Mouse (Mus musculus): ENCODE results near the gene D130040H23Rik.

DNA sequence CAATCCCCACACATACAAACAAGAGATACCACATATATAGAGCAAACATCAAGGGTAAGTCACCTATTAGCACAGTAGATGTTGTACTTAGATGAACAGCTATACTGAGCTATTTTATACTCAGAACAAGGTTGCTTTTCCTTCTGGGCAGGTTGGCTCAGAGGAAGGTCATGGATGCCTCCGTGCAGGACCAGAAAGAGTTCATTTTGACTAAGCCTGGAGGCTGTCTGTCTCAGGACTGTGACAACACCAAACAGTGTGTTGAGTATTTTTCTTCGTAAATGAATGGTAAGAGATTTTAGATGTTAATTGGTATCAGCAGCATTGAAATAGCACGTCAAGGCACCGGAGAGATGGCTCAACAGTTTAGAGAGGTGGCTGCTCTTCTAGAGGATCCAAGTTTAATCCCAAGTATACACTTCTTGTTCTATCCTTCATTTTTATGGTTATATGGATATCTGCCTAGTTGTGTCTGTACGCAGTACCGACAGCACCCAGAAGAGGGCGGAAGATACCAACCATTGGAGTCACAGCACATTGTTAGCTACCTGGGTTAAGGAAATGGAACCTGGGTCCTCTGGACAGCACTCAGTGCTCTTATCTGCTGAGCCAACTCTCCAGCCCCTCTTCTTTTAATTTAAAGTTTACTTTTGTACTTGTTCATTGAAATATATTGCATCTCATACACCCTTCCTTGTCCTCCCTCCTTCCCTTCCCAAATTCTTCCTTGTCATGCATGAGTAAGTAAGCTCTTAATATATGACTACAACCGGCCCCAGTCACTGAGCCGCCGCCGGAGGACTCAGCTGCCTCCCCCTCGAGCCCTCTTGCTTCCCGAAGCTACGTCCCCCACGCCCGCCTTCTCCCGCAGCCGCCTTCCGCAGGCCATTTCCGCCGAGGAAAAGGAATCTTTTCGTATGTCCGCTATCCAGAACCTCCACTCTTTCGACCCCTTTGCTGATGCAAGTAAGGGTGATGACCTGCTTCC is 57.7 kb downstream of the D130040H23Rik start:
- peak; percentile 93 for TF ChIP-seq CTCF (IDR thresholded peaks at IDR 0.05)
- no peak for TF ChIP-seq EP300 (IDR thresholded peaks at IDR 0.05)

Measured in lung, postnatal 0 days (tissue).